Mouse (Mus musculus) E14TG2a.4 (cell line): ENCODE measurements around the gene Kcnh1.

Experiments
- CTCF ChIP-seq: conservative IDR thresholded peaks from 2 replicates; pipeline ENCODE4 v1.5.1; 2014; ENCODE audit warnings: low read length
- NANOG ChIP-seq: IDR thresholded peaks from 2 replicates; pipeline ENCODE4 v1.6.1; 2014; ENCODE audit warnings: borderline replicate concordance, low read length, mixed read lengths
- POU5F1 ChIP-seq: IDR thresholded peaks from 2 replicates; pipeline ENCODE4 v1.6.1; 2014; ENCODE audit warnings: low read length, borderline replicate concordance

DNA sequence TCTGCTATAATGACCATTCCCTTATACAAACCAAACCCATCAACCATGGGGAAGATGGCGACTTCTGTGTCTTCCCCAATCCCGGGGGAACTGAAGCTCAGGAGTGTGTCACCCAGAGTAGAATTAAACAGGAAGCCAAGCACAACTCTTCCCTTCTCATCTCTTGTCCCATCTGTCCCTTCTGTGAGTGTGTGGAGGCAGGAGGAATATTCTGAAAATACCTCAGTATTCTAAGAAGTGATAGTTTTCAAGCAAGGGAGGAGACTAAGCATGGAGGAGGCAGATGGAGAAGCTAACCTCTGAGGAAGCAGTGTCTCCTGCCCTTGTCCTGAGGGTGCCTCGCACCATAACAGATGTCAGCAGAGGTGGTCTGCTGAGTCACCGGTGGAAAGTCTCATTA lies 24.1 kb downstream of the Kcnh1 start:
- TF ChIP-seq CTCF: no peak
- TF ChIP-seq POU5F1: no peak
- no peak for TF ChIP-seq NANOG
